Mouse (Mus musculus) limb, embryonic 13.5 days (tissue): ENCODE data around the gene Cxcr1. TPM values are rescaled to one million over a fixed set of nuclear protein-coding genes. Genes with fewer than 3 reads are reported as not detected.
"Not testable (repeated sequence)": the region's sequence is repeated elsewhere in the genome, so short reads cannot be mapped to it uniquely, and the experiment has no call there.

Source experiments
- ATAC-seq: fragments of 200-750 bp; cut with Nextera tagmentation; 2 replicates; pipeline ENCODE4 v1.8.0; 2017; ENCODE audit warnings: low read depth, moderate number of reproducible peaks, moderate TSS enrichment; ENCODE audit not compliant: low FRiP score
- H3K27ac ChIP-seq: fragments of 300-500 bp; sonication (generic); 2 replicates; pipeline ENCODE4 v1.5.1; 2015; ENCODE audit warnings: inconsistent platforms, mild to moderate bottlenecking, moderate library complexity
- H3K27me3 ChIP-seq: fragments of 300-500 bp; sonication (generic); 2 replicates; pipeline ENCODE4 v1.6.1; 2015; ENCODE audit warnings: mild to moderate bottlenecking, inconsistent platforms
- H3K36me3 ChIP-seq: fragments of 300-500 bp; sonication (generic); 2 replicates; pipeline ENCODE4 v1.6.1; 2015; ENCODE audit warnings: inconsistent platforms, mild to moderate bottlenecking, moderate library complexity
- H3K4me1 ChIP-seq: fragments of 300-500 bp; sonication (generic); 2 replicates; pipeline ENCODE4 v1.6.1; 2015; ENCODE audit warnings: inconsistent platforms
- H3K4me2 ChIP-seq: fragments of 300-500 bp; sonication (generic); replicated peaks from 2 replicates; pipeline ENCODE4 v1.6.1; 2015; ENCODE audit warnings: inconsistent platforms, mild to moderate bottlenecking, moderate library complexity
- H3K4me3 ChIP-seq: fragments of 300-500 bp; sonication (generic); 2 replicates; pipeline ENCODE4 v1.5.1; 2015; ENCODE audit warnings: moderate library complexity, mild to moderate bottlenecking, inconsistent platforms
- H3K9ac ChIP-seq: fragments of 300-500 bp; sonication (generic); 2 replicates; pipeline ENCODE4 v1.6.1; 2015; ENCODE audit warnings: mild to moderate bottlenecking, inconsistent platforms
- H3K9me3 ChIP-seq: fragments of 300-500 bp; sonication (generic); 2 replicates; pipeline ENCODE4 v1.6.1; 2016; ENCODE audit warnings: inconsistent platforms
- WGBS: fragments of 180-500 bp; shearing (Covaris S2); methylation state at CpG from one replicate; pipeline ENCODE4 v1.1.7; 2015; 5-methylcytosine and 5-hydroxymethylcytosine counted together
- polyA plus RNA-seq: library from polyadenylated mRNA; unstranded; fragments of >200 nt; fragmentation: Nextera tagmentation; extraction: Ambion mirVana; gene quantifications from 2 replicates; pipeline ENCODE4 v1.2.1, GENCODE M21; 2015

The Cxcr1 gene
- polyA plus RNA-seq, 1 experiment from 2014 or later: not detected

- H3K4me2 ChIP-seq: no peak overlapping the region
- no peak for ATAC-seq
- H3K27ac ChIP-seq: no peak overlapping the region
- no peaks in the 10 kb centered on the region for H3K36me3 ChIP-seq
- no peak overlapping the region for H3K4me3 ChIP-seq
- H3K9ac ChIP-seq: no peak overlapping the region
- H3K4me1 ChIP-seq: no peaks in the 10 kb centered on the region
- no peaks in the 10 kb centered on the region for H3K27me3 ChIP-seq
- H3K9me3 ChIP-seq: no peaks in the 10 kb centered on the region
- 89% methylated on average over 7 of the region's 7 CpGs for WGBS
These were observed 4.0 kb downstream of the Cxcr1 start for GRCm38 (mm10) chr1:74190471-74190870.

DNA sequence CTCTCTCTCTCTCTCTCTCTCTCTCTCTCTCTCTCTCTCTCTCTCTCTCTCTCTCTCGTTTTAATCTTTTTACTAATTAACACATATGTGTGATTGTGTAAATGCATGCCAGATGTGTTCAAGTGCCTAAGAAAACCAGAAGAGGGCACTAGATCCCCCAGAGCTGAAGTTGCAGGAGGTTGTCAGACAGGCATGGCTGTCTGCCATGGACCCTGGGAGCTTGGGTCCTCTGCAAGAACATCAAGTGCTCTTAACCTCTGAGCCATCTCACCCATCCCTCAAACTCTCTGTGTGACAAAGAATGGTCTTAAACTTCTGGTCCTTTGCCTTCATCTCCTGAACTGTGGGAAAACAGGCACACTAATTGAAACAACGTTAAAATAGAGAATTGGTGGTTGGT is 11.4 kb downstream of the Cxcr1 start:
- Histone ChIP-seq H3K9me3 (no peaks in the 10 kb centered on the region), H3K4me3 (no peak overlapping the region), H3K4me2 (no peak overlapping the region), H3K4me1 (peaks cover 13% of the 10 kb centered on the region), H3K27me3 (no peaks in the 10 kb centered on the region), H3K27ac (no peak overlapping the region), H3K36me3 (no peaks in the 10 kb centered on the region), H3K9ac (no peak overlapping the region)
- no peak for ATAC-seq
- 59% methylated on average over 2 of the region's 2 CpGs for WGBS

GRCm38 (mm10) chr1:74181462-74181861 is 13.0 kb downstream of the Cxcr1 start:
- 49% methylated on average over 2 of the region's 2 CpGs for WGBS

DNA sequence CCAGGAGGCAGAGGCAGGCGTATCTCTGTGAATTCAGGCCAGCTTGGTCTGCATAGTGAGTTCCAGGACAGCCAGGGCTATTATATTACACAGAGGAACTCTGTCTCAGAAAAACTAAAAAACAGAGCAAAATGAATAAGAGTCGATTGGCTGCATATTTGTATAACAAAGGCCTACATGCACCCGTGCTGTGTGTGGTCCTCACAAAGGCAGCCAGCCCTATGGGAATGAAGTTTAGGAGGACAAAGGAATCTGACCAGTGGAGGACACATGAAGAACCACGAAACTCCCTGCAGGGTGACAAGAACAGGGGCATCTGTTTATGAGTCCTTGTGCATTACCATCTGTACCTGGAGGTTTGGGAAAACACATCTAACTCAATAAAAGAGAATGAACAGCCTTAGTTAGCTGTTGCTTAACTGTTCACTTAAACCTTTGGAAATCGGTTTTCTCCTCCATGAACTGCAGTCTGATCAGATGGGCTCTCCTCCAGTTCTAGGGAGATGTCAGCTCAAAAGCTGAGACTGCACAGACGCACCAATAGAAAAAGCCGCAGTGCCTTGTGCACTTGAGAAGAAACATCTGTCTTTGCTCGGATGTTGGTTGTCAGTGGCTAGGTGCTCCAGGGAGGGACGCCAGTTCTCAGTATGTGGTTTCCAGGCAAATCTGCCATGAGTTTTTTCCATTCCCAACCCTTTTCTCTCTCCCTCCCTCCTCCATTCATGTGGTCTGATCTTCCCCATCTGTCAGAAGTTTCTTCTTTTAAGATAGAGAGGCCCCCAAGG is 14.6 kb downstream of the Cxcr1 start:
- 51% methylated on average over 9 of the region's 9 CpGs for WGBS
- H3K9me3 ChIP-seq: no peaks in the 10 kb centered on the region
- no peak overlapping the region for H3K27ac ChIP-seq
- ATAC-seq: no peak
- H3K4me2 ChIP-seq: no peak overlapping the region
- H3K9ac ChIP-seq: no peak overlapping the region
- no peaks in the 10 kb centered on the region for H3K27me3 ChIP-seq
- peaks cover 13% of the 10 kb centered on the region for H3K4me1 ChIP-seq
- no peak overlapping the region for H3K4me3 ChIP-seq
- no peaks in the 10 kb centered on the region for H3K36me3 ChIP-seq

More at GRCm38 (mm10) chr1:74181462-74181861, 13.0 kb downstream of the Cxcr1 start:
- no peaks in the 10 kb centered on the region for H3K27me3 ChIP-seq
- H3K9me3 ChIP-seq: no peaks in the 10 kb centered on the region
- no peak overlapping the region for H3K9ac ChIP-seq
- peaks cover 13% of the 10 kb centered on the region for H3K4me1 ChIP-seq
- H3K4me3 ChIP-seq: no peak overlapping the region
- no peaks in the 10 kb centered on the region for H3K36me3 ChIP-seq
- no peak for ATAC-seq
- no peak overlapping the region for H3K4me2 ChIP-seq
- H3K27ac ChIP-seq: no peak overlapping the region

DNA sequence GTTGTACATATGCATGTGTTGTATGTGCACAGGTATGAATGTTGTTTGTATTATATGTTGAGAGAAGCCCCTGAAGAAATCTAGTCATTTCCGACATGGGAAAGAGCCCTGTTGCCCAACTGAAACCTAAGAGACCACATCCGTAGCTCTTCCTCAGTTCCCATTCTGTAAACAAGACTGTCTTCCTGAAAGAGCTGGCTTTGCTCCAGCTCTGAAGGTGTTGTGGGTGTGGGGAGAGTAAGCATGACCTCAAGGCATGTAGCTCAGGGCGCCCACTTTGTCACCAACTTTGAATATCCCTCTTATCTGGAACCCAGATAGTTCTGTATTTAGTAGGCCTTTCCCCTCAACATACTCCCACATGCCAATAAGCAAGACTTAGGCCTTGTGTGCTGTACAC is 15.8 kb downstream of the Cxcr1 start:
- no peak overlapping the region for H3K4me3 ChIP-seq
- no peak for ATAC-seq
- no peak overlapping the region for H3K9ac ChIP-seq
- peaks cover 13% of the 10 kb centered on the region for H3K4me1 ChIP-seq
- H3K36me3 ChIP-seq: no peaks in the 10 kb centered on the region
- H3K9me3 ChIP-seq: no peaks in the 10 kb centered on the region
- 87% methylated on average over 3 of the region's 3 CpGs for WGBS
- H3K4me2 ChIP-seq: peak overlapping the region; percentile 9; the same call in 1 of the 2 replicates
- H3K27ac ChIP-seq: no peak overlapping the region
- no peaks in the 10 kb centered on the region for H3K27me3 ChIP-seq

DNA sequence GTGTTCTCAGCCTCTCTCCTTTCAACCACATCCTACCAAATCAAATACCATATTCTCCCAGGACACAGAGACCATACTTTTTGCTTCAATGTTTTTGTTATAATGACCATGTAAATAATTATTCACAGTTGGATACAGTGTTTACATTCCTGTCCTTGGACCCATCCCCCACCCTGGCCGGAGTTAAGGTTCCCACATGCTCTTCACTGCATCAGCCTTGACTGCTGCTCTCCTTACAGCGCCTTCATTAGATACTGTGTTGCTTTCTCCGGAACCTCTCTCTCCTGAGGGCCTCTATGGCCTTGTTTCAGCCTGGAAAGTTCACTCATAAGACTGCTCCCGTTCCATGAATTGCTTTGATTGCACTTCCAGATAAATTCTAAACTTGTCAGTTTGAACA is 18.7 kb downstream of the Cxcr1 start:
- WGBS: 85% methylated on average over 4 of the region's 4 CpGs
- no peak overlapping the region for H3K4me3 ChIP-seq
- peaks cover 9% of the 10 kb centered on the region for H3K4me1 ChIP-seq
- H3K4me2 ChIP-seq: no peak overlapping the region
- no peak overlapping the region for H3K27ac ChIP-seq
- no peaks in the 10 kb centered on the region for H3K9me3 ChIP-seq
- no peaks in the 10 kb centered on the region for H3K36me3 ChIP-seq
- no peak overlapping the region for H3K9ac ChIP-seq
- no peaks in the 10 kb centered on the region for H3K27me3 ChIP-seq
- ATAC-seq: no peak

- no peak overlapping the region for H3K4me3 ChIP-seq
- H3K27ac ChIP-seq: no peak overlapping the region
- no peaks in the 10 kb centered on the region for H3K4me1 ChIP-seq
- no peak overlapping the region for H3K9ac ChIP-seq
- no peaks in the 10 kb centered on the region for H3K27me3 ChIP-seq
- no peak for ATAC-seq
- H3K9me3 ChIP-seq: no peaks in the 10 kb centered on the region
- no peak overlapping the region for H3K4me2 ChIP-seq
- WGBS: 81% methylated on average over 3 of the region's 3 CpGs
- H3K36me3 ChIP-seq: no peaks in the 10 kb centered on the region
These were observed 21.7 kb downstream of the Cxcr1 start for GRCm38 (mm10) chr1:74172722-74173121.

DNA sequence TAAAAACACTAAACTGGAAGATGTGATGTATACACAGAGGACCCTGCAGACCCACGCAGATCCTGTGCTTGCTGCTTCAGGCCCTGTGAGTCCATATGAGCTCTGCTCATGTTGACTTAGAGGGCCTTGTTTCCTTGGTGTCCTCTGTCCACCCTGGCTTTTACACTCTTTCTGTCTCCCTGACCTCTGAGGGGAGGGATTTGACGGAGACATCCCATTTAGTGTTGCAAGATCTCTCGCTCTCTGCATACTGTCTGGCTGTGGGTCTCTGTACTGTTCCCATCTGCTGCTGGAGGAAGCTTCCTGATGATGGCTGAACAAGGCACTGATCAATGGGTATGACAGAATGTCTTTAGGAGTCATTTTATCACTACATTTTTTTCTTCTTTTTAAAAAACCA is 24.7 kb downstream of the Cxcr1 start:
- Histone ChIP-seq H3K9me3 (no peaks in the 10 kb centered on the region), H3K36me3 (no peaks in the 10 kb centered on the region), H3K27ac (no peak overlapping the region), H3K27me3 (no peaks in the 10 kb centered on the region), H3K4me2 (no peak overlapping the region), H3K4me1 (no peaks in the 10 kb centered on the region), H3K4me3 (no peak overlapping the region), H3K9ac (no peak overlapping the region)
- ATAC-seq: no peak
- WGBS: 85% methylated on average over 3 of the region's 3 CpGs

DNA sequence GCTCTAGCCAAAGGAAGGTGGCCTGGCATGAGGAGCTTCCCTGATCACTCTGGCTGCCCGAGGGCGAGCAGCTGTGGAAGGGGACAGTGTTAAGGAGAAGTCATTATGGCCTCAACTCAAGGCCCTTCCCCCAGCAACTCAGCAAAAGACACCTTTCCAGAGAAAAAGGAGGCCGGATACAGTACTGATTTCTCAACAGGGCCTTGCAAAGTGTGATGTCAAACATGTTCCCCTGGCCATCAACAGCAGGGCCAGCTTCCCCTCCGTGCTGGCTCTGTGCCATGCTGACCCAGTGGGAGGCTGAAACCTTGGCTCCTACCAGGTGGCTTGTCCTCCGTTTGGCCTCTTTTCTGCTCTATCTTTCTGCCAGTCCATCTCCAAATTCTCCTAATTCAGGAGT is 27.3 kb downstream of the Cxcr1 start:
- Histone ChIP-seq H3K4me2 (no peak overlapping the region), H3K27ac (no peak overlapping the region), H3K9ac (no peak overlapping the region), H3K4me3 (no peak overlapping the region), H3K27me3 (no peaks in the 10 kb centered on the region), H3K9me3 (no peaks in the 10 kb centered on the region), H3K4me1 (no peaks in the 10 kb centered on the region), H3K36me3 (no peaks in the 10 kb centered on the region)
- ATAC-seq: no peak
- 81% methylated on average over 5 of the region's 5 CpGs for WGBS

- Histone ChIP-seq H3K4me3 (no peak overlapping the region), H3K4me1 (no peaks in the 10 kb centered on the region), H3K9ac (no peak overlapping the region), H3K27me3 (no peaks in the 10 kb centered on the region), H3K36me3 (no peaks in the 10 kb centered on the region), H3K9me3 (no peaks in the 10 kb centered on the region), H3K4me2 (no peak overlapping the region), H3K27ac (no peak overlapping the region)
- 70% methylated on average over 2 of the region's 2 CpGs for WGBS
- ATAC-seq: no peak
These were observed 34.4 kb downstream of the Cxcr1 start for GRCm38 (mm10) chr1:74160036-74160435.

DNA sequence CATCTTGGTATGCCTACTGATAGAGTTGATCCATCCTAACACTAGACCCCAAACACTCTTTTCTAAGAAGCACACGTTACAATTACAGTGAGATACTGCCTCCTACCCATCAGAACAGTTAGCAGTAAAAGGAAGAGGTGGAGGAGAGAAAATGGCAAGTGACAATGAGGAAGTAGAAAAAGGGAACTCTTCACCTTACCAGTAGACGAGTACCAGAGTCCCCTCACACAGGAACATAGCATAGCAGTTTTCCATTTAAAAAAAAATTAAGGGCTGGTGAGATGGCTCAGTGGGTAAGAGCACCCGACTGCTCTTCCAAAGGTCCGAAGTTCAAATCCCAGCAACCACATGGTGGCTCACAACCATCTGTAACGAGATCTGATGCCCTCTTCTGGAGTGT is 34.8 kb downstream of the Cxcr1 start:
- not testable (repeated sequence) for H3K9ac ChIP-seq, H3K9me3 ChIP-seq, H3K4me2 ChIP-seq, H3K27me3 ChIP-seq, H3K4me3 ChIP-seq, H3K4me1 ChIP-seq, H3K36me3 ChIP-seq, H3K27ac ChIP-seq, ATAC-seq
- WGBS: 82% methylated on average over 5 of the region's 5 CpGs

DNA sequence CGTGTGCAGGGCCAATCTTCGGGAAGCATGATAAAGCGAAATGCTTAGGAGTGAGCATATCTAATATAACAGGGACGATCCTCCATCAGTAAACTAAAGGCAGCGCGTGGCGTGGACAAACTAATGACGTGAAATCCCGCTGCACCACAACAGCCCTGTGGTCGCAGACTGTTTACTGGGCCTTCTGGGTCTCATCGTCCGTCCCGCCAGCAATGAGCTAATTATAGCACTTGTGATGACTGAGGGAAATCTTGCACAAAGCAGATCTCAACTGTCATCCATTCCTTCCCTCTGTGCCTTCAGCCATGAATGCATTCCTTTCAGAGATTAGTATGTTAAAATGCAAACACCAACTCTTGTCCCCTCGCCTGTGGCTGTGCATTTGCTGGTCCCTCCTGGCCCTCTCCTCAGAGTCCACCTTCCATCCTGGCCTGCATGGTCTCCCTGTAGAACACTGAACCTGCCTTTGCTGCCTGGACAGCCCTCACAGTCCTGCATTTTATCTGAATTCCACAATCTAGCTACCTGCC is 38.0 kb downstream of the Cxcr1 start:
- Histone ChIP-seq H3K4me1 (no peaks in the 10 kb centered on the region), H3K9ac (no peak overlapping the region), H3K9me3 (no peaks in the 10 kb centered on the region), H3K27me3 (no peaks in the 10 kb centered on the region), H3K27ac (no peak overlapping the region), H3K4me3 (no peak overlapping the region), H3K36me3 (no peaks in the 10 kb centered on the region), H3K4me2 (no peak overlapping the region)
- ATAC-seq: no peak
- WGBS: 83% methylated on average over 14 of the region's 14 CpGs
